ENCODE assay signal across 23 mouse cellular contexts in genomic region chr12:11754184-11754907, GRCm38 (mm10).
"Had no signal": no experiment of that assay in that cellular context is flagged by ENCODE, and none has a peak within 500 bp of the region (broad histone marks: within the 10 kb centered on the region; RNA-seq: fewer than 3 reads in every experiment).

No protein-coding gene starts in this region.

- DNase-seq: gastrocnemius, postnatal 14 days; gastrocnemius, postnatal 36 days; heart, adult 18-20 months; heart, postnatal 10 days; kidney, adult 11 months; kidney, adult 2 months; kidney, adult 9 months; kidney, postnatal 14 days; kidney, postnatal 36 days; layer of hippocampus, adult 9-11 months; layer of hippocampus, postnatal 36 days; left cerebral cortex, postnatal 4 days had no signal

- H3K4me3 ChIP-seq: heart, embryonic 10.5 days; heart, embryonic 12.5 days; hindbrain, embryonic 13.5 days; hindbrain, embryonic 15.5 days; kidney, embryonic 15.5 days; limb, embryonic 13.5 days; limb, embryonic 15.5 days; liver, embryonic 12.5 days had no signal

- H3K9me3 ChIP-seq: heart, embryonic 10.5 days; heart, embryonic 12.5 days; hindbrain, embryonic 13.5 days; hindbrain, embryonic 15.5 days; kidney, embryonic 15.5 days; limb, embryonic 13.5 days; limb, embryonic 15.5 days; liver, embryonic 12.5 days had no signal

- H3K4me1 ChIP-seq: heart, embryonic 10.5 days; heart, embryonic 12.5 days; hindbrain, embryonic 13.5 days; hindbrain, embryonic 15.5 days; kidney, embryonic 15.5 days; limb, embryonic 13.5 days; limb, embryonic 15.5 days; liver, embryonic 12.5 days had no signal

- H3K4me2 ChIP-seq: heart, embryonic 12.5 days; hindbrain, embryonic 13.5 days; hindbrain, embryonic 15.5 days; kidney, embryonic 15.5 days; limb, embryonic 13.5 days; limb, embryonic 15.5 days; liver, embryonic 12.5 days had no signal

- H3K27me3 ChIP-seq: heart, embryonic 12.5 days; hindbrain, embryonic 13.5 days; hindbrain, embryonic 15.5 days; kidney, embryonic 15.5 days; limb, embryonic 13.5 days; limb, embryonic 15.5 days; liver, embryonic 12.5 days had no signal

- ATAC-seq: hindbrain, postnatal 0 days; liver, embryonic 12.5 days had no signal

- H3K36me3 ChIP-seq: heart, embryonic 10.5 days; heart, embryonic 12.5 days; hindbrain, embryonic 13.5 days; hindbrain, embryonic 15.5 days; kidney, embryonic 15.5 days; limb, embryonic 13.5 days; limb, embryonic 15.5 days; liver, embryonic 12.5 days had no signal

- H3K9ac ChIP-seq: heart, embryonic 12.5 days; hindbrain, embryonic 13.5 days; hindbrain, embryonic 15.5 days; kidney, embryonic 15.5 days; limb, embryonic 13.5 days; limb, embryonic 15.5 days; liver, embryonic 12.5 days; liver, embryonic 14.5 days had no signal

- H3K27ac ChIP-seq: heart, embryonic 10.5 days; hindbrain, embryonic 13.5 days; hindbrain, embryonic 15.5 days; hindbrain, postnatal 0 days; kidney, embryonic 15.5 days; kidney, postnatal 0 days; limb, embryonic 13.5 days; limb, embryonic 15.5 days; liver, embryonic 12.5 days; liver, embryonic 14.5 days had no signal
